Mouse (Mus musculus) cerebellum, adult 2 months (tissue): ENCODE measurements around the gene Cttnbp2.

Experiments
- CTCF ChIP-seq: fragments of 200-500 bp; IDR thresholded peaks from 2 replicates; pipeline ENCODE4 v1.5.1; 2011; ENCODE audit warnings: low read depth, mild to moderate bottlenecking, control low read depth, low read length, moderate library complexity, borderline replicate concordance; ENCODE audit not compliant: insufficient read depth
- POLR2A ChIP-seq: fragments of 200-500 bp; IDR thresholded peaks from 2 replicates; pipeline ENCODE4 v1.6.1; 2011; ENCODE audit warnings: low read length, control low read depth, borderline replicate concordance; ENCODE audit not compliant: insufficient read depth

DNA sequence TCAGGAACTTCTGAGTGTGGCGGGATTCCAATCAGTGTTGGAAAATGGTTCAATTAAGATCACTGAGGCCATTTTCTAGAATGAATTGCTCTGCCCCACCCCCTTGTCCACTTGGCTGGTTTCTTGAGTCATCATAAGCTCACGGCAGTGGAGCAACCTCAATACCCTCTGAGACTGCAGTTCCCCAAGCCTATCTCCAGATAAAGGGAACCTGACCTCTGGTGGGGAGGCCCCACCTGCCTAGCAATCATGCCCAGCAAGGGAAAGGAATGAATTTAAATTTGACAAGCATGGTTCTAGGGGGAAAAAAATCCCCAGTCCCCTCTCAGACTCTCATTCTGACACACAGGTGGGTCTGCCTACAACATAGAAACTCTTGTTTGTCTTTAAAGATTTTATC is 93.1 kb downstream of the Cttnbp2 start:
- TF ChIP-seq CTCF = no peak
- no peak for TF ChIP-seq POLR2A
